Mouse (Mus musculus): ENCODE measurements around the gene Slc30a7. TPM values are rescaled to one million over a fixed set of nuclear protein-coding genes. Genes with fewer than 3 reads are reported as not detected.

Slc30a7 gene
- polyA plus RNA-seq, 1 experiment, result 28.3 TPM

Other genes with a start within 250 kb of the Slc30a7 start
- gene Dph5, start 119.6 kb downstream of the Slc30a7 start, polyA plus RNA-seq (2012; rRNA removed), result 13.4 and 14.3 TPM in 2 replicates
- gene Extl2, start 56 bp upstream of the Slc30a7 start, polyA plus RNA-seq (2012; rRNA removed), result 12.2 and 16.1 TPM in 2 replicates
- gene Vcam1, start 122.3 kb upstream of the Slc30a7 start, polyA plus RNA-seq (2012; rRNA removed), result 43.3 and 46.6 TPM in 2 replicates
- gene Gpr88, start 246.1 kb upstream of the Slc30a7 start, polyA plus RNA-seq (2012; rRNA removed), result 1.1 and 1.2 TPM in 2 replicates